Mouse (Mus musculus) 3T3-L1 (cell line): Measurements from ENCODE around the gene Dync1i1.

Experiments
- DNase-seq: peaks from one replicate; pipeline ENCODE4 v3.0.0-alpha.2; 2015; ENCODE audit warnings: low read depth, low spot score

The Dync1i1 gene

DNA sequence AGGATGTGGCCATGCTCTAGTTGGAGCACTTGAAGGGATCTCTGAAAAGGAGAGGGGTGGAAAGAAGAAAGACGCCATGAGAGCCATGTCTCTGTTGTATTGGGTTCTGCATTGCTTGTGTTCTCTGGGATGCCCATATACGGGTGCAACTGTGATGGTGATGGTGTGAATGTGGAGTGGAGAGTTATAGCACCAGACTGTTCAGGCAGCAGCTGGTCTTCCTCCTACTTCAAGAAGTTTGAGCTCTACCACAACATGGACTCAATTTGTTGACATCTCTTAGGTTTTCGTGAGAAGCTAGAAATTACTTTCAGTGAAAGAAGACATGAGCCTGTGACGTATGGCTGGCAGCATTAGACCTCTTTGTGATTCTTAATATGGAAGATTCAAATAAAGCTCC is 44.8 kb downstream of the Dync1i1 start:
- DNase-seq = no peak

DNA sequence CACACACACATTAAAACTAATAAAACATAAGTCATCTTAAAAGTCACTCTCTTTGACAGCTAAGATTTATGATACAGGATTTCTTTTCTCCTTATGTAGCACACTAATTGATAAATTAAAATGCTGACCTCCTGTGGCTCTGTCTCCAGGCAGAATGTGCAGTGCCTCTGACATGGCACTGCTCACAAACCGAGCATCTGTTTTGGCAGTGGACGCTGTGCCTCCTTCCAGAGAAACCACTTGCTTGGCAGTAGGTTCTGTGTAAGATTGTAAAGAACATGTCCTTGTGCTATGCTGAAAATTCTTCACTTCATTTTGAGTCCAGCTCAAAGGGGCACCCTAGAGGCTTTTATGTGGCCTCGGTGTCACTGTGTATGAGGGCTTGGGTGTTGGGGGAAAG is 50.0 kb downstream of the Dync1i1 start:
- no peak for DNase-seq

DNA sequence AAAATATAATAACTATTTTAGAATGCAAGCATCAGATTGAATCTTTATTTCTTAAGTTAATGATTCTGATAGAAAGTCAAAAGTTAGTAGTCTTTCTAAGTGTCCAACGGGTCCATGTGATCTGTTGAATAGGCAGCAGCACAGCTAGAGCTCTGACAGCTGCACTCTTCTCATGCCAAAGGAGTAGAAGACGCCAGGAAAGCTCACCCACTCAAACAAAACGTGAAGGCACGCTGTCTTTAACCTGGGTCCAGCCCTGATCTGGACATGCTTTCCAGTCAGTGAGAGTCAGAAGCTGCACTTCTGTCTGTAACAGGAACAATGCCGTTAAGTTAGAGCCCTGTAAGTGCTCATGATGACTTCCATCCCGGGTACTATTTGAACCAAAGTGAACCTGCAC is 56.3 kb downstream of the Dync1i1 start:
- DNase-seq = no peak

DNA sequence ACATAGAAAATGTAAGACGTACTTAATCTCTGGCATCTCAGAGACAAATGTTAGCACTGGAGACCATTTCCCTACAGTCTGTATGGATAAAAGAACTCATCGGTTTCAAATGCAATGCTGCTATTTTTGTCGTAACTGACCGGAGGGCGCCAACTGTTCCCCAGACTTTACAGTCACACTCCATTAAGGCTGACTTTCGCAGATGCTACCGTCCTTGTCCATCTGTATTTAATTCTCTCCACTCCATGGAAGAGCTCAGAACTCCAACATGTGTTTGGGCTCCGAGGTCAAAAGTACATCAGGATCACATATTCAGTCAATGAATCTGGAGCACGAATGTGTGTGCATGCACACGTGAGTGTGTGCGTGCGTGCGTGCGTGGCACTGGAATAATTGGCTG is 58.4 kb downstream of the Dync1i1 start:
- DNase-seq = no peak

DNA sequence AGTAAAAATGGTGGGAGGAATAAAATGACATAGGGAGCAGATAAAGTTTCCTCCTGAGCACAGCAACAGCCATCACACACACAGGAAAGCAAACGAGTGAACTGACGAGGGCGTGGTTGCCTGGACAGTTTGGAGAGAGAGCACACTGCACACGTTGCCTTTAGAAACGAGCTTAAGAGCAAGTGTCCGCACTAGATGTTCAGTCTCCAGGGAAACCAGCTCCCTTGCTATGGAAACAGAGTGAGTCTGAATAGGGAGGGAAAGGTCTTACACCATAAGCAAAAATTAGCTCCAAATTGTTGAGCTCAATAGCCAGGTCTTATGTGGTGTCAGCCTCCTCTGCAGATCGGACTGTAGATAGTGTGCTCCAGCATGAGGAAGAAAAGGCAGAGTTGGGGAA is 65.2 kb downstream of the Dync1i1 start:
- no peak for DNase-seq

DNA sequence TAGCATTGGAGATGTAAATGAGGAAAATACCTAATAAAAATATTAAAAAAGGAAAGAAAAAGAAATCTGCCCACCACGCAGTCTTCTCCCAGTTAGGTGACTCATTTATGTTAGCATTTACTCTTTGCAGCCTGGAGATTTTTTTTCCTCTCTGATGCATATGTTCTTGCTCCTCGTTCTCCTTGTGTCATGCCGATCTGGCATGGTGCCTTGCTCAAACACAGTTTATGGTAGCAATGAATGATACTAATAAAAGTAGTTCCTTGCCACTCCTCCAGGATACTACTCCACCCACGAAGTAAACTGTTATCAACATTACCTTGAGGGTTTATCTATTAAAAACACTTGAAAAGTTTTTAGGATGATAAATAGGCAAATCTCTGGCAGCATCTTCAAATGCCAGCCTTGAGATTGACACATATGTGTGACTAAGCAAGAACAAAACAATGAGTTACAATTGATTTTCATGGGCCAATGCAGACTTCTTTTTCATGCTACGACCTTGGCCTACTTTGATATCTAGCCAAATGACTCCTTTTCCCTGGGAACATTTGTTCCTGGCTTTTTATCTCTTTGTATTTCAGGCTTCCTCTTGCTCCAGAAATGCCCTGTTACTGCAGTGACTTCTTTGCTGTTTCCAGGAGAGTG is 68.8 kb downstream of the Dync1i1 start:
- DNase-seq = no peak

DNA sequence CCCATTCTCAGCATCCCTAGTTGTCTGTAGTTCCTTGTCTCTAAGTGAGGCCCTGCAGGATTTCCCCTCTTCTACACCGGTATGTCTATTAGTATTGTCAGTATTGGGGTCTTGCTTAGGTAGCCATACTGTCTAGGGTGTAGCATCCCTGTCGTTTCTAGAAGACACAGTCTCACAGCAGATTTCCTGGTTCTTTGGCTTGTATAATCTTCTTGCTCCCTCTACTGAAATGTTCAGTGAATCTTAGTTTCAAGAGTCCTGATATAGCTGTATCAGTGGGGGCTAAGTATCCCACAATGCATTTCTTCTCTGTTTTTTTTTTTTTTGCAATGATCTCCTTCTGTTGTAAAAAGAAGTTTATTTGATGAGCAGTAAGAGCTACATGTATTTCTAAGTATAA is 69.9 kb downstream of the Dync1i1 start:
- no peak for DNase-seq

DNA sequence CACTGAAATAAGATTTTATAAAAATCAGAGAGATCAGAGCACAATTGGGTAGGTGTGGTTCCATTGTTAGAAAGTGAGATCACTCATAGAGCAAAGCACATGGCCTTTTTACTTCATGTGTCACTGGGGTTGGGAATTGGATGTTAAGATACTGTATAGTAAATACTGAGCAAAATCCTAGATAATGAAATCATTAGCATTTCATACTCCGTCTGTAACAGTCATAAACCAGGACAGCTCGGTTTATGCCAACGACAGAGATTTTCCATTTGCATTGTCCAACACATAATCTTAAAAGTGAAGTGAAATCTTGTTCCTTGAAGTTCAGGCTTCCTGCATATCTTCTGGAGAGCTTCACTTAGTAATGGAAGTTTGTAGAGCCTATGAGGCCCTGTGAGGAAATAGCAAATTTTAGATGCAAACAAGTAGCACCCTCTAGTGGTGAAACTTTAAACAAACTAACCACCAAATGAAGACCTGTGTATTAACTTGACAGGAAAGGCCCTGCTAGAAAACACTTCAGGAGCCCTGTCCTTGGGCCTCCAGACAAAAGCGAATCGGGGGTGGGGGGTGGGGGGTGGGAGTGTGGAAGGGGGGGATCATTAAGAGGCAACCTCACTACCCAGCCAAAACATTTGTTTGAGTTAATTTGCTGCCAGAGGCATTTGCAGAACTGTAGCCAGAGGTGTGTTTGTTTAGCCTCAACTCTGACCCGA is 76.8 kb downstream of the Dync1i1 start:
- peak; percentile 86 for DNase-seq

DNA sequence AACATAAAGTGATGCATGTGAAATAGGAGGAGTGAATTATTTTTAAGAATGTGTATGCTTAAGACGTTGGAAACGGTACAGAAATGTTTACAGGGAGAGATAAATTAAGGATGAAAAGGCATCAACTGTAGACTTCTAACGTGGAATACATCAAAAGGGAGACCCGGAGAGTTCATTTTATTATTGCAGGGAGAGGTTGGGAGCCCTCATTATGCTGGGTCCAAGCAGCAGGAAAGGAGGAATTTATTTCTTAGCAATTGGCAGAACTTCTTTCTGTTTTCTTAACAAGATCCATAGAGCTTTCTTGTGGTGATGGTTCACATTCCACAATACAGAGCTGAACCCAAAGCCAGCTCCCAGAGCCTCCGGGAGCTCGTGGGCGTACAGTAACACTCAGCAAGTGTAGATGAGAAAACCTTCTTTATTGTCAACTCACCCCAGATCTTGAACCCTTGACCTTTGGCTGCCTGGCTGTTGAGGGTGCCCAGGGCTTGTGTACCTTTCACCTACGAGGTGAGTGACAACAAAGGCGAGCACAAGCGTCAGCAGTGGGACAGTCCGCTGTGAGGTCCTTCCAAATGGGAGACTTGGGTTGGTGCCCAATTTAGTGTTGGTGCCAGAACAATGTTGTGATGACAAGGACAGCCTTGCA is 77.5 kb downstream of the Dync1i1 start:
- DNase-seq = no peak

DNA sequence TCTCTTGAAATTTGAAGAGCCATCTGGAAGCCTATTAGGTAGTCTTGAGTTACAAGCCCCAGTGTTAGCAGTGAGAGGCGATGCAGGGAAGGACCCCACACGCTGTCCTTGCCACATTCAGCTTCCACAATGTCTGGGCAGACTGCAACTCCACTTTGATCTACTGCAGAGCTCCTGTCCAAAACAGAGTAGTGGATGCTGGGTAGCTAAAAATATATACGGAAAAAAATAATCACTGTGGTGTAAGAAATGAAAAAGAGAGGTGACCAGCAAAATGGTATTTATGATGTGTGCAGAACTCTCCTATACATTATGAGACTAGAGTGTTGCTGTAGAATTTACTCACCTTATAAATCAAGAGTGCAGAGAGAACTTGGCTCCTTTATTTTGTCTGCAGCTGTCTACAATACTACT is 82.6 kb downstream of the Dync1i1 start:
- no peak for DNase-seq

DNA sequence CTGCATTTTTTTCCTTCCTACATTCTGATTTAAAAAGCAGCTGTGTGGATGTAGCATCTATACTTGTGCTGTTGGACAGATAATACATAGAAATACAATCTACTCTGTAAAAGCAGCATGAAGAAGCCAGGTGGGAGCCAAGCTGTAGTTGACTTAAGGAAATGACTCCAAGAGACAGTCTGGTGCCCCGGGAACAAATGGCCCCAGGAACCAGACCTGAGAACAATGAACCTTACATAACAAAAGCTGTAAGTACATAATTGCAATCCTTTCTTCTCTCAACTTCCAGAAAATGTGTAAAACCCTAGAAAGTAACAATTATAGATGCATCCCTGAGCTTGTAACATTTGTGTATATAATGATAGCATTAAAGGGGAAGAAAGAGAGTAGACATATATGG is 86.6 kb downstream of the Dync1i1 start:
- DNase-seq = no peak

DNA sequence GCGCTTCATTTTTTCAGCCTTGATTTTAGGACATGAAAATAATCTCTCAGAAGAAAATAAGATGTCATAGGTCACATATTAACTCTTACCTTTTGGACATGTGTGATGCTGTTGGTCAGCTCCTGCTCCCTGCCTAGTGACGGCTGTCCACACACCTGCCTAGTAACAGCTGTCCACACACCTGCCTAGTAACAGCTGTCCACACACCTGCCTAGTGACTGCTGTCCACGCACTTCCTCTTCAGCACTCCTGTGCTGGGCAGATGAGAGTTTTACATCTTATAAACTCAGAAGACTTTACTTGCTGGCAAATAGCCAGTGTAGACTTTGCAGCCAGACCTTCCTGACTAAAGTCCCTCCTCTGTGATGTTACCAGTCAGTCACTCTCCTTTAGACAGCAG is 94.2 kb downstream of the Dync1i1 start:
- DNase-seq = no peak

DNA sequence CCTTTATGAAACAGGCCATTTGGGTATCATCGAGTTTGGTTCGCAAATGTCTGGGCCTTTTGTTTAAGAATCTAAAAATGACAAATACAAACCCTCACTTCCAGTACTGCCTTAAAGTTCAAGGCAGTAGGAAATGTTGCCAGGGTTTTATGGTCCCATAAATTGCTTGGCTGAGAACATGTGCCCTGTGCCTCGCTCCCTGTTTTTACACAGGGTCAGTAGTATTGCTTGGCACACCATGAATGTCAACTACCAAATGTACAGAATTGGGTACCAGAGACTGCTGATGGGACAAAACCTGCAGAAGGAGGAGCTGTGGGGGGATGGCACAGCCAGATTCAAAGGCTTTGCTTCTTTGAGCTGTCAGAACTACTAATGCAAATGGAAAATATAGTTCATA is 100.0 kb downstream of the Dync1i1 start:
- DNase-seq = no peak

DNA sequence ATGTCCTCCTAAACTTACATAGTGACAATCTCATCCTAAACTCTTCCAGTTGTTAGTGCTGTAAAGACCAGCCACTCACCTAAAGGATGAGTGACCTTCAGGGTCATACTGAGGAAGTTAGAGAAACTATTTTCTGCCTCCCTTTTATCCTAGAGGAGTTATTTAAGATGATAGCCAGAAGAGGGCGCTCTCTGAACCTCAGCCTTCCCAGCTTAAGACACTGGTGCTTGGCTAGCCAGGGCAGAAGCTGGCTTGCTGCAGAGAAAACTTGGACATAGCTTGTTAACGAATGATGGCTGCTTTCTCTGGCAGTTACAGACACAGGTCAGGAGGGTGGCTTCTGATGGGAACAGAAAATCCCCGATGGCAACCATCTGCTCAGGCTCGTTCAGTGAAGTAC is 101.6 kb downstream of the Dync1i1 start:
- peak; percentile 15 for DNase-seq

DNA sequence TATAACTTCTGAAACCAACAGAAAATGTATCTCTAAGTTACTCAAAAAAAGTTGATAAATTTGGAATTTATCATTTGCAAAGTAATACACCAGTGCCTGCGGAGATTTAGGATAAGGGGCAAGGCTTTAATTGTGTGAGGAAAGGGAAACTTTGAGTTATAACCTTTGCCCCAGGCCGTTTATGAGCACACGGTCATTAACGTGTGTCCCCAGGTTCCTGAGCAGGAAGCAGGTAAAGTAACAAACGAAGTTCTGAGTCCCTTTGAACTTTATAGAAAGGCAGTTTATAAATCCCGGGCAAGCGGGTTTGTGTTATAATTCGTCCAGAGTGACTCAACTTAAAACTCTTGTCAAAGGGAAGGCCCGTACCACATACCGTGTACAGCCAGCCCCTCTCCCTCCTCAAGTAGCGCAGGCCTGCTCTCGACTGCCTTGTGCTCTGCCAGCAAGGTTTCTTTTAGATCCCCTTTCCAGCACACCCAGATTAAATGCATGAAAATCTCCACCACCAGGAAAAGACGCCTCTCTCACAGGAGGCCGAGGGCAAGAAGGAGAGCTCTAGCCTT is 103.1 kb downstream of the Dync1i1 start:
- DNase-seq = no peak

DNA sequence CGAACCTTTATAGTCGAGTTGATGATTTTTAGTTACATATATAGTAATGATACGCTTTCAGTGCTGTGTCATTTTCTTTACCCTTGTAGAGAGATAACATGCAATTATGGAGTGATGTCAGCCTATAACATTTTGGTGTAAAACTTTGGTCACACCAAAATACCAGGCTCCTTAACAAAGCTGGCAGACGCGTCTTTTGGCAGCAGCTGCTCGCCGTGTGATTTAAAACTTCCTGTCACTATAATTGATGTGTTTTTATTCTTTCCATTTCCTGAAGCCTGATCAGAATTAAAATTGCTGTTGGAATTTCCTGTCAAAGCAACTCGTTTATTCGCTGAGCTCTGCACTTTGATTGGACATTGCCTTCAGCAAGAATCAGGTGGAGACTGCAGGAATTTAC is 103.7 kb downstream of the Dync1i1 start:
- DNase-seq = no peak

DNA sequence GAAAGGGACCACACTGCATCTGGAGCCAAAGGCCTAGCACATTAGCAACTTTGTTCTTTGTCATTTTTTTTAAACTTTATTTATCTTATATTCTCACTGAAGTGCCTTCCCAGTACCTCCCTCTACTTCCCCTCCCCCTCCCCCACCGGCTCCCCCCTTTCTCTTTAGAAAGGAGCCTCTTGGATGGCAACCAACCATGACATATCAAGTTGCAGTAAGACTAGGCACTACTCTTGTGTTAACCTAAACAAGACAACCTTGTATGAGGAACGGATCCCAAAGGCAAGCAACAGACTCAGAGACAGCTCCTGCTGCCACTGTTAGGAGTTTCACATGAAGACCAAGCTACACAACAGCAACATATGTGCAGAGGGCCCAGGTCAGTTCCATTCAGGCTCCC is 105.3 kb downstream of the Dync1i1 start:
- DNase-seq = no peak

DNA sequence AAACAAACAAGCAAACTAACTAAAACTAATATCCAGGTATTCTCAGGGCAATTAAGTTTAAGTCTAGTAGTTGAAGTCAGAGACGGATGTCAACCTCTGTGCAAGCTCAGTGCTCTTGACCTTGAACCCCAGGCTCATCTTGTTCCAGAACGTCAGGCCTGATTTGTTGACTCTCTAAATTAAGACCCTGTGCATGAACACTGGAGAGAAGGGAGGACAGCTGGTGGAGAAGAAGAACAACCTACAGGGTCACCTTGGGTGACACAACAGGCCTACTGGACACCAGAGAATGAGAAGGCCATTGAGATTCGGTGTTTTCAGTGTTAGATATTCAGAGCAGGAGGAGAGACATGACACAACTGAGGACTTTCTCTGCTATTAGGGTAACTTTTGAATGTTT is 105.8 kb downstream of the Dync1i1 start:
- DNase-seq = no peak

DNA sequence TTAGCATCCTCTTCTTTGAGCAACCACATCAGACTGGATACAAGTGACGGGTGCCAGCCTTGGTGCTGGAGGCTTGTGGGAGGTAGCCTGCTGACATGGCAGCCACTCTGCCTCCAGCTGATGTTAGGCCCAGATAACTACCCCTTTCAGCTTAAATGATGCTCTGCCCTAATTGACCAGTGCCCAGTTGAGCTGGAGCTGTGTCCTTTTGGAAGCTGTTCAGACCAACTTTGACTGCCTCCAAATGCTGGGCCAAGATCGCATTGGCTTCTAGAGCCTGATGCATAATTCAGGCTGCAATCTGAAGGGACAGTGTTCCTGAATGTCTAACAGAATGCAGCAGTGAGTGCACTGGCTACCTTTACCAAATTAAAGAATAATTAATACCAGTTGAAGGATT is 107.4 kb downstream of the Dync1i1 start:
- no peak for DNase-seq

DNA sequence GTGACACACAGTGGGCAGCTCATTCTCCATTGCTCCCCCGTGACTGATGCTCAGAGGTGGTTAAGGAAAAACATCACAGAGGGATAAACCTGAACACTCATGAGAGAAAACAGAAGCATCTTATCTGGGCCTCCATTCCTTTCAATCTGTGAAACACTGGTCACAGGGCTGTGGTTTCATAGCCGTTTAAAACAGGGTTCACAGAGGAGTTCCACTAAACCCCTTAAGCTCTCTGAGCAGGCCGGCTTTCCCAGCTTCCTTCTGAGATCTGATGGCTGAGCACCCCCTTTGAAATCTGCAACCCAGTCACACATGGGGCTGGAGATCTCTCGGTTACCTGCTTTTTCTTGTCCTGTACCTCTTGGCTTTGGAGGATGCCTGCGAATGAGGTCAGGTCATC is 117.0 kb downstream of the Dync1i1 start:
- DNase-seq = no peak

DNA sequence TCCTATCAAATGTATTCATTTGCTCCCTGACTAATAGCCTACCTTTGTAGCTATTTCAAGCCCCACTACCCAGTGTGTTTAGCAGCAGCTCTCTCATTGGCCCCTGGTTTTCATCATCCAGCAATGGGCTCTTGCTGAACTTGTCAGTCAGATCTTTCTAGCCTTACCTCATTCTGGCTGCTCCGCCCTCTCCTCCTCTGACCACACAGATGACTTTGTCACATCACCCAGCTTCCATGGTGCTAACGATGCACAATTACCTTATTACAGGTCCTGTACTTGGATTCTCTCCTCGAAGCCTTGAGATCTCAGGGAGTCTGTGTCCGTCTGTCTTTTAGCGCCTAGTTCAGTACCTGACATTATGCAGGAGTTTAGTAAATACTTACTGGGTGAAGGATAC is 120.7 kb downstream of the Dync1i1 start:
- no peak for DNase-seq

DNA sequence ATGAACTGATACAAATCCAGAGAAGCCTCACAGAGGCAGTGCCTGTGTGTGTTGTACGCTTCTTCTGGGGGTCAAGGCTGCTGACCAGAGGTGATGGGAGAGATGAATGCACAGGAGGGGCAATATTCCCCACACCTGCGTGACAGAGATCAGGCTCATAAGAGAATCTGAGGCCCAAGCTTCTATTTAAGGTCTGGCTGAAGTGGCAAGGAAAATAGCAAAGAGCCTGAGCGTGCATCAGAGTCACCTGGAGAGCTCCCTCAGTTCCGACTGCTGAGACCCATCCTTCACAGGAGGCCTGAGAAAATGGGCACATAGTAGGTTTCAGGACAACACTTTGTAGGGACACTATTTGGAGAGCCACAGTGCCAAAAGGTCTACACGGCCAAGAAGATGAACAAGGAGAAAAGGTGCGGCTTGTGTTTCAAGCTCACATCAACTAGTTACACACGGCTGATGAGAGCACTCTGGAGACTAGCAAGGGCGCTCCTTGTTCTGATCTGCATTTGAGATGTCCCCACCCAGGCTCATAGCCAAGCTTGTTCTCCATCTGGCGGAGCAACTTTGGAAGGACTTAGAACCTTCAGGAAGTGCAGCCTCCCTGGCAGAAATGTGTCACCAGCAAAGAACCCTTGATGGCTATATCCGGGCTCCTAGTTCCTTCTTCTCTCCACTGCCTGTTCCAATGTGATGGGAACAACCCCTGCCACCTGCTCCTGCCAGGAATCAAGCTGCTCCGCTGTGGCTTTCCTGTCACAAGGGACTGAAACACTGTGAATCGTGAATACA is 128.8 kb downstream of the Dync1i1 start:
- no peak for DNase-seq
